Mouse (Mus musculus): ENCODE results near the gene Yjefn3. TPM values are rescaled to one million over a fixed set of nuclear protein-coding genes. Genes with fewer than 3 reads are reported as not detected.

Gene Yjefn3
- total RNA-seq, 2 experiments from 2014 or later: 13.7 to 14.2 TPM

DNA sequence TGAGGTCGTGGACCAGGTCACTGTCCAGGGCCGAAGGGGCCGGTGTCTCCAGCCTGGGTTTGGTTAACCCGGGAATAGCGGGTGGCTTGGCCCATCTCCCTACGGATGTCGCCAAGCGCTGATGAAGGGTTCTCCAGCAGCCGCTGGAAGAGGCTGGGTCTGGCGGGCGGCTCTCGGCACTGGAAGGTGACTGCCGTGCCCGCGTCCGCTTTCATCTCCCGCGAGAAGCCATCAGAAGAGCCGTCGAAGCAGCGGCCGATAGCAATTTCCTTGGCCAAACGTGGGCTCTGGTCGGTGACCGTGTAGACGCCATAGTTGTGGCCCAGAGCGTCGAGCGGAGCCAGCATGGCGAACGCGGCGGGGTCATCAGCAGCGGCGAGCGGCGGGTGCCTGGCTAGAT is 21.7 kb downstream of the Yjefn3 start:
- DNase-seq: no peak

- DNase-seq: no peak
These were observed 22.8 kb downstream of the Yjefn3 start for GRCm38 (mm10) chr8:69879678-69880077.

GRCm38 (mm10) chr8:69877992-69878391 is 24.5 kb downstream of the Yjefn3 start:
- DNase-seq: no peak

- DNase-seq: no peak
These were observed 25.1 kb downstream of the Yjefn3 start for GRCm38 (mm10) chr8:69877396-69877795.

GRCm38 (mm10) chr8:69876967-69877366 is 25.5 kb downstream of the Yjefn3 start:
- DNase-seq: no peak

GRCm38 (mm10) chr8:69876097-69876496 is 26.4 kb downstream of the Yjefn3 start:
- no peak for DNase-seq

GRCm38 (mm10) chr8:69874654-69875053 is 27.9 kb downstream of the Yjefn3 start:
- no peak for DNase-seq

DNA sequence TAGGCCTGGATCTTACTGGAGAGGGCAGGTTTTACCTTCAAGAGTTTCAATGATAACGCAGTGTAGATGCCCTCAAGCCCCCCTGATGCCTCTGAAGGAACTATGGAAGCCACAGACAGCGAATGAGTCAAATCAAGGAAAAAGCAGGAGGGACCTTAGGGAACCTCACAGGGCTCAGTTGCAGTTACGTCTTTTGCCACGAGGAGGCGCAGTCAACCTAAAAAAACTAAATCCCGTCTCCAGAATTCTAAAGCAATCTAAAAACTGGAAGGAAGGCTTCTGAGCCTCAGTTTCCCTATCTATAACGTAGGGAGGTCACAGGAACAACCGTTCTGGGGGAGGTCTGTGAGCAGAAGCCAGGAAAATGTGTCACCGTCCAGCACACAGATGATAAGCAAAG is 28.4 kb downstream of the Yjefn3 start:
- DNase-seq: peak in 1 of 2 experiments; percentile 87

- no peak for DNase-seq
These were observed 31.6 kb downstream of the Yjefn3 start for GRCm38 (mm10) chr8:69870907-69871306.

GRCm38 (mm10) chr8:69870003-69870765 is 32.3 kb downstream of the Yjefn3 start:
- no peak for DNase-seq

DNA sequence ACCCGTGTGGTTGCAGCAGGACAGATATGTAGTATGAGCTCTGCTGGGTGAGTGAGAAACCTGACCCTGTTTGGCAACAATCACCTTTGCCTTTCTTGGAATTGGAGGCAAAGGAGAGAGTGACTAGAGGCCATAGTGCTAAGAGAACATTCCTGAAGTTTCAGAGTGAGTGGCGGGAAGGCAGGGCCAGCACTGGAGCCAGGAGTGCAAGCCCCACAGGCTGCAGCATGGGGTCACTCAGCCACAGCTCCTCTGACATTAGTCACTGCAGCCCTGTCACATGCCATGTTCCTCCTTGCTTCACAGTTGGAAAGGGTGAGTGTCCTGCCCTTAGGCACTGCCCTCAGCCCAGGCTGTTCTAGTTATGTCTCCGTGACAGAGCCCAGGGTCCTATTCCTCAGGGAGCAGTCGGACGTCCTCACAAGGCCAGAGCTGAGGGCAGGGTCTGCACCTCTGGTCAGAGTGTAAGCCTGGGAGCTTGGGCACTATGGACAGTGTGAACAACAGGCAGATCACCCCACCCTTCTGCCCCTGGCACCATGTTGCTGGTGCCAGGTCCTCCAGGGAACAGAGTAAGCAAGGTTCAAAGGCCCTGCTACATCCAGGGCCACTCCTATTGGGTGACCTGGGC is 34.7 kb downstream of the Yjefn3 start:
- no peak for DNase-seq

GRCm38 (mm10) chr8:69864180-69864579 is 38.3 kb downstream of the Yjefn3 start:
- DNase-seq: no peak

DNA sequence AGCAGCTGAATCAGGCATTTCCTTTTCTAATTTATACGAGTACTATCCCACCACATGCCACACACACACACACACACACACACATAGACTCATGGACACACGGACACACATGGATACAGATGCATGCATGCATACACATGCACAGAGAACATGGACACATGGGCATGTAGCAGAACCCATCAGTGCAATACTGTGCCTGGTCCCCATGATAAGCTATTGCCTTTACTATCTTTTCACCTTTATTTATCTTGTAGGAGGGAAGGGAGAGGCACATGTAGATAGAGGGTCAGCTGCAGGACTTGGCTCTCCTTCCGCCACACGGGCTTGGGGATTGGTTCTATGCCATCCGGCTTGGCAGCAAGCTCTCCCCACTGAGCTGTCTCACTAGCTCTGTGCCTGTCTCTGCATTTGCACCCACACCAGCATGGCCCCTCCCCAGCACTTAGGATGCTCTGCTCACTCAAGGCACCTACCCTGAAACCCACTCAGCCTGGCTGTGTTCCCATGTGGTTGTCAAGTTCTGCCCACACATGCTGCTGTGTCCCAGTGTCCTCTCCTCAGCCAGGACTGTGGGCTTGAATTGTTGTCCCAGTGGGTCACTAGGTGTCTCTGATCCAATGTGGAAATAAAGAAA is 39.0 kb downstream of the Yjefn3 start:
- peak in 1 of 2 experiments; percentile 31 for DNase-seq

GRCm38 (mm10) chr8:69861251-69861650 is 41.3 kb downstream of the Yjefn3 start:
- DNase-seq: no peak

DNA sequence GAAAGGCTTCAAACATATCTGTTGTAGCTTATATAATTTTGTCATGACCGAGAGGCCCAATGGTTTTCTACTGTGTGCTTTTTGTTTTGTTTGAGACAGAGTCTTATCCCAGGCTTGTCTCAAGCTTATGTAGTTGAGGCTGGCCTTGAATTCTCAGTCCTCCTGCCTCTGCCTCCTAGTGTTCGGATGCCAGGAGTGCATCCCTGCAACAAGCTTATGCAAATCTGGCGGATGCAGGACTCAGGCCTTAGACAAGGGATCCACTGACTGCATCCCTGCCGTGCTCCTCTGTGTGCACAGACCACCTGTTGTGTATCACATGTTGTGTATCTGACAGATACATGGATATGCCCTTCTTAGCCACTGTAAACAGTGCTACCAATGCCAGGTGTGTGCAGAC is 41.7 kb downstream of the Yjefn3 start:
- no peak for DNase-seq

GRCm38 (mm10) chr8:69853869-69854268 is 48.6 kb downstream of the Yjefn3 start:
- no peak for DNase-seq

DNA sequence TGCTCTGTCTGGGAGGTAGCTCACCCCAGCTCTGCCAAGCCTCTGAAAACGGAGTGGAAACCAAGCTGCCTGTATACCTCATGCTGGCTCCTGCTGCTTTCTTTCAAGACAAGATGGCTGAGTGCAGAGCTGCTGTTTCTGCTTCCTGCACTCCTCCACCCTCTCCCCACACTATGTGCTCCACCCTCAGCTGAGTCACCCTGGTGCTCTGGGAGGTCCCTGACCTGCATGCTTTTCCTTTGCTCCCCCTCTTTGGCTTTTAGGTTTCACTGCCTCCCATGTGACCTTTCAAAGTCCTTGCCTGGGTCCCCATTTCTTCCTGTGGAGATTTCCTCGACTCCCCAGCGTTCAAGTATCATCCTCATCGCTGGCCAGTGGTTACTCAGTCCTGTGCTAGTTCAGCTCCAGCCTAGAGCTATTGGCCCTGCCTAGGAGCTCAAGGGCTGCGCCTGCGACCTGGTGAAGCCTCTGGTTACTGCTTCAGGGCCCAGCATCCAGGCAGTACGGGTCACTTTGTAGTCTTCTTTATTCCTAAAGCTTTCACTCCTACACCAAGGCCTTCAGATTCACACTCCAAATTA is 51.5 kb downstream of the Yjefn3 start:
- DNase-seq: no peak

- DNase-seq: no peak
These were observed 52.6 kb downstream of the Yjefn3 start for GRCm38 (mm10) chr8:69849899-69850298.

- peak; percentile 45 to 75 for DNase-seq
These were observed 53.6 kb downstream of the Yjefn3 start for GRCm38 (mm10) chr8:69848951-69849350.

GRCm38 (mm10) chr8:69847167-69848065 is 55.1 kb downstream of the Yjefn3 start:
- no peak for DNase-seq

Measured in heart, adult 18-20 months (tissue).